Mouse (Mus musculus) limb, embryonic 10.5 days (tissue): ENCODE data around the gene Mal. TPM values are rescaled to one million over a fixed set of nuclear protein-coding genes. Genes with fewer than 3 reads are reported as not detected.

Source experiments
- DNase-seq: peaks from one replicate; pipeline ENCODE4 v3.0.0-alpha.2; 2017; ENCODE audit warnings: low spot score
- H3K27ac ChIP-seq: fragments of 300-500 bp; sonication (generic); 2 replicates; pipeline ENCODE4 v1.5.1; 2016; ENCODE audit warnings: mild to moderate bottlenecking
- H3K27me3 ChIP-seq: fragments of 300-500 bp; sonication (generic); 2 replicates; pipeline ENCODE4 v1.6.1; 2016; ENCODE audit warnings: low read depth, mild to moderate bottlenecking; ENCODE audit not compliant: poor library complexity, severe bottlenecking
- H3K36me3 ChIP-seq: fragments of 300-500 bp; sonication (generic); 2 replicates; pipeline ENCODE4 v1.6.1; 2016; ENCODE audit warnings: mild to moderate bottlenecking, moderate library complexity
- H3K4me1 ChIP-seq: fragments of 300-500 bp; sonication (generic); 2 replicates; pipeline ENCODE4 v1.6.1; 2016
- H3K4me3 ChIP-seq: fragments of 300-500 bp; sonication (generic); 2 replicates; pipeline ENCODE4 v1.5.1; 2016; ENCODE audit warnings: mild to moderate bottlenecking, moderate library complexity
- H3K9me3 ChIP-seq: fragments of 300-500 bp; sonication (generic); replicated peaks from 2 replicates; pipeline ENCODE4 v1.6.1; 2016; ENCODE audit warnings: mild to moderate bottlenecking
- WGBS: fragments of 180-500 bp; shearing (Covaris S2); methylation state at CpG from one replicate; pipeline ENCODE4 v1.1.7; 2016; 5-methylcytosine and 5-hydroxymethylcytosine counted together
- polyA plus RNA-seq: library from polyadenylated mRNA; unstranded; fragments of >200 nt; fragmentation: Nextera tagmentation; extraction: Ambion mirVana; gene quantifications from 2 replicates; pipeline ENCODE4 v1.2.1, GENCODE M21; 2016

The Mal gene
- polyA plus RNA-seq, 1 experiment from 2014 or later = 0.10 TPM

DNA sequence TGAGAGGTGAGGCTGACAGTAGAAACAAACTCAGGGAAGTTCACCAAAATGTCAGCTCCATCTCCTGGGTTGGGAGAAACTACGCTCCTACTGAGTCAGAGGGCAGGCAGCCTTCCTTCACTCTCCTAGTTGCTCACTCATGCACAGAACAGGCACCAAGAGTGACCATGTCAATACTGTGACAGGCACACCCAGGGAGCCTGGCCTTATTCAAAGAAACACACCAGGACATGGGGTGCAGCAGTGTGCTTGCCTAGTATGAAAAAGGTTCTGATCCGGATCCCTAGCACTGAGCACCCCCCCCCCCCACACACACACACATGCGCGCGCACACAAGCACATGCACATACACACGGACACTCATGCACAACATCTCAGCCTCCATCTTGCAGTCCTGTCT, 8.3 kb downstream of the Mal start:
- Histone ChIP-seq H3K27ac (no peak overlapping the region), H3K4me3 (no peak overlapping the region), H3K36me3 (no peaks in the 10 kb centered on the region), H3K9me3 (no peaks in the 10 kb centered on the region), H3K4me1 (peaks cover 15% of the 10 kb centered on the region), H3K27me3 (peaks cover 28% of the 10 kb centered on the region)
- 92% methylated on average over 6 of the region's 6 CpGs for WGBS
- no peak for DNase-seq

DNA sequence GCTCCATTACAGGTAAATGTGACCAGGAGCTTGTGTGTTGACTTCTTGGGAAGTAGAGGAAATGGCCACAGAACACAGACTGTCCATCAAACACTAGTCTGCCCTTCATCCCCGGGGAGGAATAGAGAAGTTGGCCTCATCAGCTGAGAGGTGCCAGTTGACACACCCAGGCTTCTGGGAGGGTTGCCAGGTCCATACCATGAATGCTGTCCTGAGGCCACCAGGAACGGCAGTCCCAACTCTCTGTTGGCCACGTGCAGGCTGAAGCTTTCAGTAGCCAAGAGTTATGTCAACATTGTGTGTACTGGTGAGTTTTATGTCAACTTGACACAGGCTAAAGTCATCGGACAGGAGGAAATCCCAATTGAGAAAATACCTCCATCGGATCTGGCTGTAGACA, 9.6 kb downstream of the Mal start:
- Histone ChIP-seq H3K36me3 (no peaks in the 10 kb centered on the region), H3K4me1 (peaks cover 18% of the 10 kb centered on the region), H3K4me3 (no peak overlapping the region), H3K27me3 (peaks cover 16% of the 10 kb centered on the region; the same call in 1 of the 2 replicates), H3K9me3 (no peaks in the 10 kb centered on the region), H3K27ac (no peak overlapping the region)
- WGBS = 88% methylated on average over 5 of the region's 5 CpGs
- DNase-seq = no peak

DNA sequence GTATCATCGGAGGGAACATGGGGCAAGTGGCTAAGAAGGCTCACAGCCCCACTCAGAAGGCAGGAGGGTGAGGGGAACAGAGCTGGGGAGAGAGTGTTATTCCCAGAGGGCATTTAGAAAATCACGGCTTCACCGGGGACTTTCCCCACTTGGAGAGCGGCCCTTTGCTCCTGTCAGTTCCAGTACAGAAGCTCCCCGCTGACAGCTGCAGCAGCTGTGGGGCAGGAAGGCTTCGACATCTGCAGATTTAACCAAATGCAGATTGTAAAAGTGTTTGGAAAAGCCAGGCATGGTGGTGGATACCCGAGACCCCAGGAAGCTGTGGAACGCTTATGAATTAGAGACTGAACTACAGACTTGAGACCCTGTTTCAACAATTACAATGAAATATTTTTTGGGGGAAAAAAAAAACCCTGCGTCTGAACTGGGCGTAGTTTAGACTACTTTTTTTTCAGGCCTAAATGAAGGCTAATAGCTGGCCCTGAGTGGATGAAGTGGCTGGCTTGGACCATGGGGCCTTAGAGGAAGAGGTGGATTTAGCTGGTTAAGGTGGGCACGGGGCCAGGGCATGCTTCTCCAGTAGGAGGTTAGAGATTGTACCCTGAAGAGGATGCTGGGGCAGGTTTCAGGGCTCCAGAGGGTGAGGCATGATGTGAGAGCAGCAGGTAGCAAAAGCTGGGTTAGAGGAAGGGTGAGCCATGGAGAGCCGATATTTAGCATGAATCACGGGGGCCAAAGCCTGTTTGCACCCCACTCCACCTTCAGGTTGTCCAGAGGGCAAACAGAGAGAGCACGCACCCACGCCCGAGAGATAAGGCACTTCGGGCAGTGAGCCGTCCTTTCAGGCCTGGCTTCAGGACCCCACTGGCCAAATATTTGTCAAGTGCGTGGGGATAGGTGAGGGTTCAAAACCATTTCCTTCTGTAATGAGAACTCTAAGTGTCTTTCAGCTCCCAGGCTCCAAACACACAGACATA, 12.5 kb downstream of the Mal start:
- WGBS = 58% methylated on average over 19 of the region's 19 CpGs
- Histone ChIP-seq H3K27ac (peak overlapping the region; percentile 30; the same call in 1 of the 2 replicates), H3K4me3 (no peak overlapping the region)

DNA sequence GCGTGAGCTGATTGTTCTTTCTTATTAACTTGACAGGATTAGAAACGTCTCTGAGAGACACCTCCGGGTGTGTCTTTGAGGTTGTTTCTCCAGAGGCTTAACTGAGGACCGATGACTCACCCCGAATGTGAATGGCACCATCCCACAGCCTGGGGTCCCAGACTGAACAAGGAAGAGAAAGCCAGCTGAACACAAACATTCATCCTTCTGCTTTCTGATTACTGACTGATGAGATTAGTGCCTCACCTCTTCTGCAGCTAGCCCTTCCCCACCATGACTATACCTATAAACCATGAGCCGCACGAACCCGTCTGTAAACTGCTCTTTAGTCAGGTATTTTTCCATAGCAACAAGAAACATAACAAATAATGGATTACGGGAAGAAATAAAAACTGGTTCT, 17.5 kb downstream of the Mal start:
- no peaks in the 10 kb centered on the region for H3K27me3 ChIP-seq
- WGBS = 83% methylated on average over 9 of the region's 9 CpGs
- no peaks in the 10 kb centered on the region for H3K9me3 ChIP-seq
- H3K4me3 ChIP-seq = no peak overlapping the region
- H3K4me1 ChIP-seq = peaks cover 12% of the 10 kb centered on the region
- H3K36me3 ChIP-seq = no peaks in the 10 kb centered on the region
- DNase-seq = no peak
- H3K27ac ChIP-seq = no peak overlapping the region

More for the DNA sequence above, 12.5 kb downstream of the Mal start:
- H3K4me1 ChIP-seq = peaks cover 18% of the 10 kb centered on the region
- no peaks in the 10 kb centered on the region for H3K27me3 ChIP-seq
- no peaks in the 10 kb centered on the region for H3K36me3 ChIP-seq
- DNase-seq = peak; percentile 46
- no peaks in the 10 kb centered on the region for H3K9me3 ChIP-seq

DNA sequence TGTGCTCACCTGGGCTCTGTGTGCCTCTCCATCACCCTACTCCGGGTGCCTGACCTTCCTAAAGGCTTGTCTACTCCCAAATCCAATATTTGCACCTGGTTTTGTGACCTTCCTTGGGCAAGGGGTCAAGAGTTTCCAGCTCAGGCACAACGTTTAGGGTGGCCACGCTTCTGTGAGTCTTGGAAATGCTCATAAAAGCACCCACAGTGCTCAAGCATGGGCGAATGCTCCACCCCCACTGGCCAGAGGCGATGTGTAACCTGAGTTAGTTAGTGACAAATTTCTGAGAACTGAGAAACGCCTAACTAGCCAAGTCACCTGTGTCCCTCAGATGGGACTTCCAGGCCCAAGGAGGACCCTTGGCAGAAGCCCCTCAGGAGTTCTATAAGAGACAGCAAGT, 20.9 kb downstream of the Mal start:
- no peak overlapping the region for H3K27ac ChIP-seq
- no peaks in the 10 kb centered on the region for H3K27me3 ChIP-seq
- H3K4me3 ChIP-seq = no peak overlapping the region
- no peaks in the 10 kb centered on the region for H3K9me3 ChIP-seq
- 70% methylated on average over 6 of the region's 6 CpGs for WGBS
- H3K36me3 ChIP-seq = no peaks in the 10 kb centered on the region
- H3K4me1 ChIP-seq = no peaks in the 10 kb centered on the region
- no peak for DNase-seq

DNA sequence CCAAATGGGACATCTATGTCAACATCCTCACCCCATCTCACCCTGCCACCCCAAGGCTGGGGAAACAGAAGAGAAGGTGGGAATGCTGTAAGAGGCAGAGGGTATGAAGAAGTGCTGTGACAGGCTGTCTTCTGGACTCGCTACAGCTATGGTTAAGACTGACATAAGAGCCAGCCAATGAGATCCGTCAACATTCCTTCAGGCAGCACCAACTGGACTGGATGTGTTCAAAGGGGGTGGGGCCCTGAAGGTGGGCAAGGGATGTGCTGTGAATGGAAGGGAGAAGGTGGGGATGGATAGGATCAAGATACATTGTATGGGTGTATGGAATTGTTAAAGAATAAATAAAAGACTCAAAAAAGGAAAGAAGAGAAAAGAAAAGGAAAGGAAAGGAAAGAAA, 23.9 kb downstream of the Mal start:
- no peaks in the 10 kb centered on the region for H3K4me1 ChIP-seq
- H3K27me3 ChIP-seq = no peaks in the 10 kb centered on the region
- no peaks in the 10 kb centered on the region for H3K9me3 ChIP-seq
- WGBS = 74% methylated on average over 2 of the region's 2 CpGs
- H3K36me3 ChIP-seq = no peaks in the 10 kb centered on the region
- DNase-seq = no peak
- no peak overlapping the region for H3K27ac ChIP-seq
- H3K4me3 ChIP-seq = no peak overlapping the region

DNA sequence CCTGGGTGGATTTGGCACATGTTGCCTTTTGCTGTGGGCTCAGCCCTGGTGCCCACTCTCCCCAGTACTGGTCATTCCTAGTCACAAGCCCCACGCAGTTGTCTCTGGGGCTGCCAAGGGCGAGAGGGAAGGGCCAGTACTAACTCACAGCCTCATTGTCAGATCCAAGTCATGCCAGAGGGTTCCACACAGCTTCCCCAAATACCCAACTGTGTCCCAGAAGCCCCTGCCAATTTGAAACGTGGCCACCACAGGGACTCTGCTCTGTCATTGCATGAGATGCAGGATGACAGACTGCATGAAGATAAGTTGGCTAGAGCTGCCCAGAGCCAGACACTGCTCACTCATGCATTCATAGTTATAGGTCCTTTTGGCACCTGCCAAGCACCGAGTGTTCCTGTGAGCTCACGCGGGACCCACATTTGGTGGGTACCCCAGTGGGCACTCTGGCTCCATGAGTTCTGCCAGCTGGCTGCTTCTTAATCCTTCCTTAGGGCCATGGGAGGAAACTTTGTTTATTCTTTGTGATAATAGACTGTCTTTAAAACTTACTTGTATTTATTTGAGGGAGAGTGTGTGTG, 28.4 kb downstream of the Mal start:
- no peaks in the 10 kb centered on the region for H3K4me1 ChIP-seq
- no peaks in the 10 kb centered on the region for H3K27me3 ChIP-seq
- 79% methylated on average over 6 of the region's 6 CpGs for WGBS
- H3K36me3 ChIP-seq = no peaks in the 10 kb centered on the region
- H3K27ac ChIP-seq = no peak overlapping the region
- no peak for DNase-seq
- no peak overlapping the region for H3K4me3 ChIP-seq
- H3K9me3 ChIP-seq = no peaks in the 10 kb centered on the region

DNA sequence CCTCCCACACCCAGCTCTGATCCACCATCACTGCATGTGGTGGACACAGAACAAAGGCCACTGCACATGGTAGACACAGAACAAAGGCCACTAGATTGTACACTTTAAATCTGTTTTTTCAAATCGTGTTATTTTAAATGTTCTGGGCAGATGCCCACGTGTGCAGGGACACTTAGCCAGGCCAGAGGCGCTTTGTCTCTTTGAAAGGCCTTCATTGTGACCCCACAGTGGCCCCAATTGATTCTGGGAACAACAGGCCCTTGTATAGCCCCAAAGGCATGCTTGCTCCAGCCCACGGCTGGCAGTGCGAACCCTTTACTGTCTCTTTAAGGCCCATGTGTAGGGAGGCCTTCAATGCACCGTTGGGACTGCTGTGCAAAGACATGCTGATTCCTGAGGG, 29.1 kb downstream of the Mal start:
- Histone ChIP-seq H3K27ac (no peak overlapping the region), H3K27me3 (no peaks in the 10 kb centered on the region), H3K36me3 (no peaks in the 10 kb centered on the region), H3K9me3 (no peaks in the 10 kb centered on the region), H3K4me3 (no peak overlapping the region), H3K4me1 (no peaks in the 10 kb centered on the region)
- DNase-seq = no peak
- 78% methylated on average over 6 of the region's 6 CpGs for WGBS

DNA sequence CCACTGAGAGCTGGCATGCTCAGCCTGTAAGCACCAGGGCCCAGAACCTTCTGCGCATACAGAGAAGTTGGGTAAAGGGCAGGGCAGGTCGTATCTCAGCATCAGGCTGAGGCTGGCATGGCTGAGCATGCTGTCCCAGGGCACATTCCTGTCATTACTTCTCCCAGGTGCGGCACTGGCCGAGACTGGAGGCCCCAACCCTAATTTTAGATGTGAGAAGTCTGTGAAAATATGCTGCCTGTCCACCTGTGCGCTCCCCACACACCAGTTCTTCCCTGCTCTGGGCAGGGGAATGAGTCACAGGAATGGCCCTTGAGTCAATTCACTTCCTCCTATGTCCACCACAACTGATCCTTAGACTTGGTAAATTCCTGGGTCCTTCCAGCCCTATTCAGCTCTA, 30.8 kb downstream of the Mal start:
- no peaks in the 10 kb centered on the region for H3K36me3 ChIP-seq
- WGBS = 78% methylated on average over 5 of the region's 5 CpGs
- no peak for DNase-seq
- no peak overlapping the region for H3K4me3 ChIP-seq
- H3K27ac ChIP-seq = no peak overlapping the region
- H3K4me1 ChIP-seq = no peaks in the 10 kb centered on the region
- H3K27me3 ChIP-seq = no peaks in the 10 kb centered on the region
- H3K9me3 ChIP-seq = no peaks in the 10 kb centered on the region

DNA sequence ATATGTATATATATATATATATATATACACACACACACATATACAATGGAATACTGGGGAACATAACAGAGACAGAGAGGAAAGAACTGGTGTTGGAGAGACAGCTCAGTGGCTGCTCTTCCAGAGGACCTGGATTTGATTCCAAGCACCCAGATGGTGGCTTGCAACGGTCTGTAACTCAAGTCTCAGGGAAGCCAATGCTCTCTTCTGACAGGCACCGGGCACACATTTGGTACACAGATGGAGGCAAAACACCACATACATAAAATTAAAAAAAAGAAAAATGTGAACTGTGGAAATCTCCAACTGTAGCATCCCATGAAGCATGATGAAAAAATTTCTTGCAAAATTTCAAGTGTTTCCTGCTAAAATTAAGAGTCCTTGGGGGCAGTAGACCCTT, 31.7 kb downstream of the Mal start:
- Histone ChIP-seq H3K4me1 (no peaks in the 10 kb centered on the region), H3K27me3 (no peaks in the 10 kb centered on the region), H3K36me3 (no peaks in the 10 kb centered on the region), H3K4me3 (no peak overlapping the region), H3K9me3 (no peaks in the 10 kb centered on the region), H3K27ac (no peak overlapping the region)
- WGBS = 91% methylated on average over 2 of the region's 2 CpGs
- DNase-seq = no peak

DNA sequence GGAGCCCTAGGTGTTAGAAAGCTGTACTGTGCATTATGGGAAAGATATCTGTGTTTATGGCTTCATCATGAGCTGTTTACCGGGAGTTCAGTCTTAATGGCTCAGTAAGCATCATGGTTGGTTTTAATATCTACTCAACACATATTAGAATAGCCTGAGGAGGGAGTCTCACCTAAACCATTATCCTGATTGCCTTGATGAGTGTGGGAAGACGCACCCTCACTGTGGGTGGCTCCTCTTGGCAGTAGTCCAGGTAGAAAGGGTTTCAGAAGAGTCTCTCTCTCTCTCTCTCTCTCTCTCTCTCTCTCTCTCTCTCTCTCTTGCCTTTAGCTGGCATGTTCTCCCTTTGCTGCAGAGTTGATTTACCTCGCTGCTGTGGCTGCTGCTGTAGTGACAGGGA, 34.4 kb downstream of the Mal start:
- WGBS = 66% methylated on average over 3 of the region's 3 CpGs
- no peak for DNase-seq

DNA sequence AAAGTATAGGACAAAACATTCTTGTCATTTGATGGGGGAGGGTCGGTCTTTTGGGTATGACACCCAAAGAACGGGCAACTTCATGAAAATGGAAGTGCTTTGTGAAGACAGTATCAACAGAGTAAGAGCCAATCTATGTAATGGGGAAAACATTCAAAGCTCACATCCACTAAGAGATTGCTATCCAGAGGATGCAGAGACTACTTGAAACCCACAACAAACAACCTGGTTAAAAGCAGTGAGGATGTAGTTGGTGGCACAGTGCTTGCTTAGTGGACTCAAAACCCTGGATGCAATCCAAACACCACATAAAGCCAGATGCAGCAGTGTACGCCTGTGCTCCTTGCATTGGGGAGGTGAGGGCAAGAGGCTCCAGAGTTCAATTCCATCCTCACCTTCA, 37.2 kb downstream of the Mal start:
- Histone ChIP-seq H3K4me1 (no peaks in the 10 kb centered on the region), H3K4me3 (no peak overlapping the region), H3K27ac (no peak overlapping the region), H3K36me3 (no peaks in the 10 kb centered on the region), H3K9me3 (no peaks in the 10 kb centered on the region), H3K27me3 (no peaks in the 10 kb centered on the region)
- no peak for DNase-seq
- WGBS = 86% methylated on average over 3 of the region's 3 CpGs

More for the DNA sequence above, 34.4 kb downstream of the Mal start:
- Histone ChIP-seq H3K9me3 (no peaks in the 10 kb centered on the region), H3K27ac (no peak overlapping the region), H3K27me3 (no peaks in the 10 kb centered on the region), H3K4me3 (no peak overlapping the region), H3K4me1 (no peaks in the 10 kb centered on the region), H3K36me3 (no peaks in the 10 kb centered on the region)

DNA sequence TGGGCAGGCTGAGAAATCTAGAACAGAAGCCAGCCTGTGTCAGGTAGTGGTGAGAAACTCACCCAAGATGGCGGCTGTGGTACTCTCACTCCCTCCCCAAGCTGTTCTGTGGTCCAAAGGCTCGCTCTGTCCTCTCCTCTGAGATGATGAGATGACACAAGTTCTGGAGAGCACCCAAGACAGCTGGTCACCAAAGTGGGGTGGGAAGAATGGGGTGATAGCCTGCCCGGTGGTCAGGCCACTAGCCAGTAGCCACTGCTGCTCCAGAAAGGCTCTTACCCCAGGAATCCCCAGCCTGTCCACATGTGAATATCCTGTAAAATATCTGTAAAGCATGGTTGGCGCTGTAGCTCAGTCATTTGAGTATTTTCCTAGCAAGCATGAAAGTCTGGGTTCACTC, 44.2 kb downstream of the Mal start:
- Histone ChIP-seq H3K36me3 (no peaks in the 10 kb centered on the region), H3K4me3 (no peak overlapping the region), H3K4me1 (peaks cover 18% of the 10 kb centered on the region), H3K27ac (no peak overlapping the region), H3K27me3 (no peaks in the 10 kb centered on the region), H3K9me3 (no peaks in the 10 kb centered on the region)
- 91% methylated on average over 4 of the region's 4 CpGs for WGBS
- DNase-seq = no peak
